Mouse (Mus musculus): Measurements from ENCODE around the gene Nme7. TPM values are rescaled to one million over a fixed set of nuclear protein-coding genes. Genes with fewer than 3 reads are reported as not detected.
A peak's percentile ranks its signal among the peaks of the same experiment; 100 is the strongest.

Nme7 gene
- polyA plus RNA-seq, 1 experiment = 13.6 TPM

DNA sequence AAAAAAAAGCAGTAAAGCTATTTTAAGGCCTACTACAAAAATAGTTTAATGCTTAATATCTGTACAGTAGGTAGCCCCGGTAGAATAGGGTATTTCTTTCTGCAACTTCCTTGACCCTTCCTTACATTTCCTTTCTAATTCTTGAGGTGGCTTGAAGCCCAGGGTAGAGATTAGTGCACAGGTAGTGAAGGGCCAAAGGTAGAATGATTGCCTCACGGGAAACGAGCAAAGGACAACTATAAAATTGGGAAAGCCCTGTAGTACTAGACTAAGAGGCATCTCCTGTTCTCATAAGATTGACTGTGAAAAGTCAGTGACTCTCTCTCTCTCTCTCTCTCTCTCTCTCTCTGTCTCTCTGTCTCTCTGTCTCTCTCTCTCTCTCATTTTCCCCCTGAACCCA is 31.5 kb downstream of the Nme7 start:
- Histone ChIP-seq H3K4me1 (ENCODE audit: control insufficient read depth, insufficient read depth, low read length) (no peaks in the 10 kb centered on the region), H3K4me3 (replicated peaks; ENCODE audit: insufficient read depth, low read depth, low read length) (no peak overlapping the region), H3K27ac (ENCODE audit: insufficient read depth, low read length) (no peak overlapping the region), H3K27me3 (ENCODE audit: control insufficient read depth, insufficient read depth, low read length) (no peaks in the 10 kb centered on the region)
- TF ChIP-seq CTCF (IDR thresholded peaks at IDR 0.05; ENCODE audit: borderline replicate concordance, insufficient read depth, low read depth, low read length) (no peak), POLR2A (IDR thresholded peaks at IDR 0.05; ENCODE audit: borderline replicate concordance, insufficient read depth, low read length) (no peak)
- WGBS = 91% methylated on average over 3 of the region's 3 CpGs
- DNase-seq = no peak

- Histone ChIP-seq H3K4me1 (ENCODE audit: control insufficient read depth, insufficient read depth, low read length) (no peaks in the 10 kb centered on the region), H3K27ac (ENCODE audit: insufficient read depth, low read length) (no peak overlapping the region), H3K4me3 (replicated peaks; ENCODE audit: insufficient read depth, low read depth, low read length) (no peak overlapping the region), H3K27me3 (ENCODE audit: control insufficient read depth, insufficient read depth, low read length) (no peaks in the 10 kb centered on the region)
- no peak for DNase-seq
- no peak for TF ChIP-seq CTCF (IDR thresholded peaks at IDR 0.05; ENCODE audit: borderline replicate concordance, insufficient read depth, low read depth, low read length)
- no peak for TF ChIP-seq POLR2A (IDR thresholded peaks at IDR 0.05; ENCODE audit: borderline replicate concordance, insufficient read depth, low read length)
- WGBS = 87% methylated on average over 4 of the region's 4 CpGs
Measured at GRCm38 (mm10) chr1:164335846-164336245, 31.9 kb downstream of the Nme7 start.

DNA sequence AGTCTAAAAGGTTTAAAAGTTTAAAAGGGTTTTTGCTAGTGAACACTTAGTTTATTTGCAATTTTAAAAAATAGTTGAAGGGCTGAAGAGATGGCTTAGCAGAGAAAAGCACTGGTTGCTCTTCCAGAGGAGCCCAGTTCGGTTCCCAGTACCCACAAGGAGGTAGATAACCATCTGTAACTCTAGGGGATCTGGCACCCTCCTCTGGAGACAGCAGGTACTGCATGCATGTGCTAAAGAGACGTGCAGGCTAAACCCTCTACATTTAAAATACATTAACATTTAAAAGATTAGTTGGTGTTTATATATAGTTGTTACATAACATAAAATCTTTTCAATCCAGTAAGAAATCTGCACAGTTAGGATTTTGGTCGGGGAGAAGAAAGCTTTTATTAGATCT is 38.2 kb downstream of the Nme7 start:
- no peak for DNase-seq
- Histone ChIP-seq H3K4me3 (replicated peaks; ENCODE audit: insufficient read depth, low read depth, low read length) (no peak overlapping the region), H3K27me3 (ENCODE audit: control insufficient read depth, insufficient read depth, low read length) (no peaks in the 10 kb centered on the region), H3K27ac (ENCODE audit: insufficient read depth, low read length) (no peak overlapping the region), H3K4me1 (ENCODE audit: control insufficient read depth, insufficient read depth, low read length) (no peaks in the 10 kb centered on the region)
- peak; percentile 41 for TF ChIP-seq CTCF (IDR thresholded peaks at IDR 0.05; ENCODE audit: borderline replicate concordance, insufficient read depth, low read depth, low read length)
- TF ChIP-seq POLR2A (IDR thresholded peaks at IDR 0.05; ENCODE audit: borderline replicate concordance, insufficient read depth, low read length) = no peak
- WGBS = 91% methylated on average over 3 of the region's 3 CpGs

GRCm38 (mm10) chr1:164353443-164353842 is 49.5 kb downstream of the Nme7 start:
- H3K27ac ChIP-seq (ENCODE audit: insufficient read depth, low read length) = no peak overlapping the region
- no peak for TF ChIP-seq POLR2A (IDR thresholded peaks at IDR 0.05; ENCODE audit: borderline replicate concordance, insufficient read depth, low read length)
- TF ChIP-seq CTCF (IDR thresholded peaks at IDR 0.05; ENCODE audit: borderline replicate concordance, insufficient read depth, low read depth, low read length) = no peak
- H3K27me3 ChIP-seq (ENCODE audit: control insufficient read depth, insufficient read depth, low read length) = no peaks in the 10 kb centered on the region
- no peak for DNase-seq
- H3K4me3 ChIP-seq (replicated peaks; ENCODE audit: insufficient read depth, low read depth, low read length) = no peak overlapping the region
- H3K4me1 ChIP-seq (ENCODE audit: control insufficient read depth, insufficient read depth, low read length) = no peaks in the 10 kb centered on the region
- WGBS = 33% methylated on average over 3 of the region's 3 CpGs

DNA sequence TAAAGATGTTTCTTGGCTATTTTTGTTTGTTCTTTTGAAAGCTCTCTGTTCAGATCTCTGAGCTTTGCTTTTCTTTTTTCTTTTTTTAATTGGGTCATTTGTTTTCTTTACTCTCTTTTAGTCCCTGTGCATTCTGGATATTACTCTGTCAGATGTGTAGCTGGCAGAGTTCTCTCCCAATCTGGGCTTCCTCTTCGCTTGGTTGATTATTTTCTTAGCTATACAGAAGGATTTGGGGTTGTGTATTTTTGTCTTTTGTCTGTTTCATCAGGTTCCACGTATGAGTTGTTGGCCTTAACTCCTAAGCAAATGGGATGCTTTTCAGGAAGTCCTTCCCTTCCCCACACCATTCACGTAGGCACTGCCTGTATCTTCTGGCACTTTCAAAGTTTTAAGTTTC is 54.1 kb downstream of the Nme7 start:
- H3K27me3 ChIP-seq (ENCODE audit: control insufficient read depth, insufficient read depth, low read length) = no peaks in the 10 kb centered on the region
- no peak for DNase-seq
- H3K27ac ChIP-seq (ENCODE audit: insufficient read depth, low read length) = no peak overlapping the region
- WGBS = 57% methylated on average over 3 of the region's 3 CpGs
- no peak overlapping the region for H3K4me3 ChIP-seq (replicated peaks; ENCODE audit: insufficient read depth, low read depth, low read length)
- TF ChIP-seq CTCF (IDR thresholded peaks at IDR 0.05; ENCODE audit: borderline replicate concordance, insufficient read depth, low read depth, low read length) = no peak
- no peak for TF ChIP-seq POLR2A (IDR thresholded peaks at IDR 0.05; ENCODE audit: borderline replicate concordance, insufficient read depth, low read length)
- no peaks in the 10 kb centered on the region for H3K4me1 ChIP-seq (ENCODE audit: control insufficient read depth, insufficient read depth, low read length)

DNA sequence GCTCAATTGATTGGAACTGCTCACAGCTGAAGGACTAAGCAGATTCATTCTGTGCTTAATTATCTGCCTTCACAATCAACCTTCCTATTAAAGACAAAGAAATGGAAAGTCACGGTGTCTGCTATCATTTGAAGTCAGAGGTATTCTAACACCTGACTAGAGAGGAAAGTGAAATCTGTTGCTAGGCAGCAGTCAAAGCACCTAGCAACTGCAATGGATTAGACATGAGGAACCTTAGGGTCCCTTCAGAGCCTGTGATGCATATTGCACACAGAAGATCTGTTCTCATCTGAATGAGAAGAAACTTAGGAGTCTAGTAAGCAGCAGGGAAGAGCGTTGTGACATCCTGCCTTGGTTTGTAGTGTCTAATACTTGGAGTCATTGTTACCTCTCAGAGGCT is 58.1 kb downstream of the Nme7 start:
- no peaks in the 10 kb centered on the region for H3K27me3 ChIP-seq (ENCODE audit: control insufficient read depth, insufficient read depth, low read length)
- WGBS = 46% methylated on average over 2 of the region's 2 CpGs
- no peak overlapping the region for H3K4me3 ChIP-seq (replicated peaks; ENCODE audit: insufficient read depth, low read depth, low read length)
- H3K27ac ChIP-seq (ENCODE audit: insufficient read depth, low read length) = no peak overlapping the region
- H3K4me1 ChIP-seq (ENCODE audit: control insufficient read depth, insufficient read depth, low read length) = no peaks in the 10 kb centered on the region
- no peak for DNase-seq
- TF ChIP-seq POLR2A (IDR thresholded peaks at IDR 0.05; ENCODE audit: borderline replicate concordance, insufficient read depth, low read length) (no peak), CTCF (IDR thresholded peaks at IDR 0.05; ENCODE audit: borderline replicate concordance, insufficient read depth, low read depth, low read length) (no peak)

DNA sequence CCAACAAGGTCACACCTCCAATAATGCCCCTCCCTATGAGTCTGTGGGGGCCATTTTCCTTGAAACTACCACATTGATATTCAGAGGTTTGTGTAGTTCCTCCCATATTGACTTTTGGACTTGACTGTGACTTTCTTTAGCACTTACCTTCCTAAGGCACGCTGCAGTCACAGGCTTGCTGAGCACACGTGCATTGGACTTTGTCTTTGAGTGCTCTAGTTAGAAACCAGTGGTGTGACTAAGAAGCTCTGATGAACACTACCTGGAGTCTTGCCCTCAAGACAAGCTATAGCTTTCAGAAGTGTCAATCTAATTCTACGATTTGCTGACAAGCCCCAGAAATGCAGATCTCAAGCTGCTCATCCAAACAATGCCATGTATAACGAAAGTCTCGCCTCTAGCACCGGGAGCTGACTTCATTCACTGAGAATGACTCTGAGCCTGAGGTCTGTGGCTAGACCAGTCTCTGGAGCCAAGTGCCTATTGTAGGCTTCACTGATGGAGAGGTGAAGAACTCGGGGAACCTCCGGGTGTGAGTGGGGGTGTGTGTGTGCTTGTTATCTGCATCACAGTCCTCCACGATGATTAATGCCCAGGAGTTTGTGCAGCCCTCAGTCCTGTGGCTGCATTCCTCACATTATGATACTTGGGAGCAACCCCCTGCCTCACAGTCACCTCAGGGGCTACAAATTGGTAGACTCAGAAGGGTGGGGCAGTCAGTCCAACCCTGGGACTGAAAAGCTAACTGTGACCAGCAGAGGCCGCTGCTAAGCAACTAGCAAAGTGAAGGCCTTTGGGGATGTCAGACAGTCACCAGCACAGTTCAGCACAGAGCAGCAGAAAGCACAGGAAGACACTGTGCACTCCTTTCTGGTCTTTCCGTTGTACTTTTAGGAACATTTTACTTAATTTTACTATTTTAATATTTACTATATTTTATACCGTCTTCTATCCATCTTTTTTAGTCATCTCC is 62.5 kb downstream of the Nme7 start:
- Histone ChIP-seq H3K4me1 (ENCODE audit: control insufficient read depth, insufficient read depth, low read length) (no peaks in the 10 kb centered on the region), H3K27ac (ENCODE audit: insufficient read depth, low read length) (no peak overlapping the region), H3K27me3 (ENCODE audit: control insufficient read depth, insufficient read depth, low read length) (no peaks in the 10 kb centered on the region), H3K4me3 (replicated peaks; ENCODE audit: insufficient read depth, low read depth, low read length) (no peak overlapping the region)
- DNase-seq = peak; percentile 63 to 76
- WGBS = 74% methylated on average over 12 of the region's 12 CpGs
- TF ChIP-seq POLR2A (IDR thresholded peaks at IDR 0.05; ENCODE audit: borderline replicate concordance, insufficient read depth, low read length) (no peak), CTCF (IDR thresholded peaks at IDR 0.05; ENCODE audit: borderline replicate concordance, insufficient read depth, low read depth, low read length) (peak; percentile 82)

- WGBS = 47% methylated on average over 4 of the region's 4 CpGs
- no peak overlapping the region for H3K27ac ChIP-seq (ENCODE audit: insufficient read depth, low read length)
Measured at GRCm38 (mm10) chr1:164368152-164368551, 64.2 kb downstream of the Nme7 start.

More at GRCm38 (mm10) chr1:164368152-164368551, 64.2 kb downstream of the Nme7 start:
- TF ChIP-seq CTCF (IDR thresholded peaks at IDR 0.05; ENCODE audit: borderline replicate concordance, insufficient read depth, low read depth, low read length) = no peak
- TF ChIP-seq POLR2A (IDR thresholded peaks at IDR 0.05; ENCODE audit: borderline replicate concordance, insufficient read depth, low read length) = no peak
- H3K27me3 ChIP-seq (ENCODE audit: control insufficient read depth, insufficient read depth, low read length) = no peaks in the 10 kb centered on the region
- no peak for DNase-seq
- no peak overlapping the region for H3K4me3 ChIP-seq (replicated peaks; ENCODE audit: insufficient read depth, low read depth, low read length)
- H3K4me1 ChIP-seq (ENCODE audit: control insufficient read depth, insufficient read depth, low read length) = no peaks in the 10 kb centered on the region
